ENCODE assay signal across 20 mouse cellular contexts in the genomic region with DNA sequence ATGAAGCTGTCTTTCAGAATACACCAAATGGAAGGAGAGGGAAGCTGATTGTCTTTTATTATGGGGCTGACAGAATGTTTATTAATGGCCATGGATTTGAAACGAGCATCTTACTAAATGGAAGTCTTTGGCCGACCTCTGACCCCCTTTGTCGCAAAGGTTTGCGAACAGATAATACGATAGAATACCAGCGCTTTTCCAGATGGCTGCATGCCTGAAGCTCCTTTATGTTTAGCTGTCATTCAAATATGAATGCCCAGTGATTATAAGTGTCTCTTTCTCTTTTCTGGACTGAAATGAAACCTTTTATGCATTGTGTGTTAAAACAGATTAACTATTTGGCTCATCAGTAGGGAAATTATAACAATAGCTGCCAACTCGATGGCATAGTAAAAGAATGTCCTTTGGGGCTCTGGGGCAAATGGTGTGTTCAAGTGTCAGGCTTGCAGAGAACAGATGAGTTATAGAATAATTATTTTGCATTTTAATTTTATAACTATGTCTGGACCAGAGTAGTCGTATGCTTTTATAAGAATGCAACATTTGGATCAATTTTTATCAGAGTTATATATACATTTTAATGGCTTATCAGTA. TPM values are rescaled to one million over a fixed set of nuclear protein-coding genes. Genes with fewer than 3 reads are reported as not detected.
DNase-seq lines count a peak whose midpoint lies in the region; ATAC-seq lines count a peak whose summit lies in the region.
"Had no signal": no experiment of that assay in that cellular context is flagged by ENCODE, and none has a peak within 500 bp of the region (broad histone marks: within the 10 kb centered on the region; RNA-seq: fewer than 3 reads in every experiment).

No protein-coding gene starts in this region.

- 5% methylated on average over 8 of the region's 8 CpGs for WGBS in midbrain, embryonic 14.5 days
- WGBS in midbrain, embryonic 13.5 days: 11% methylated on average over 8 of the region's 8 CpGs
- WGBS in forebrain, embryonic 14.5 days: 16% methylated on average over 8 of the region's 8 CpGs
- WGBS in kidney, embryonic 15.5 days: 73% methylated on average over 8 of the region's 8 CpGs

- no peak for ATAC-seq in midbrain, embryonic 14.5 days (ENCODE audit: low FRiP score, low TSS enrichment)
- no peak for ATAC-seq in midbrain, embryonic 13.5 days
- 0 out of 2 replicates have a peak, but pooled peaks have one; percentile 18 for ATAC-seq in forebrain, embryonic 14.5 days
- ATAC-seq in erythroblast, adult 5-6 weeks (replicated peaks; ENCODE audit: low FRiP score, poor library complexity, severe bottlenecking): no peak
- ATAC-seq in kidney, embryonic 15.5 days (replicated peaks; ENCODE audit: low FRiP score): no peak
- ATAC-seq: inflammation-experienced regulatory T-cells, adult 6 months; Patski had no signal

- H3K9me3 ChIP-seq in midbrain, embryonic 14.5 days (ENCODE audit: control insufficient read depth, low read length): no peaks in the 10 kb centered on the region
- no peaks in the 10 kb centered on the region for H3K9me3 ChIP-seq in midbrain, embryonic 13.5 days
- no peaks in the 10 kb centered on the region for H3K9me3 ChIP-seq in forebrain, embryonic 14.5 days (replicated peaks; ENCODE audit: control insufficient read depth, low read length)
- H3K9me3 ChIP-seq in kidney, embryonic 15.5 days (replicated peaks): no peaks in the 10 kb centered on the region

- no peaks in the 10 kb centered on the region for H3K36me3 ChIP-seq in midbrain, embryonic 14.5 days (ENCODE audit: control insufficient read depth, insufficient read depth, low read length)
- no peaks in the 10 kb centered on the region for H3K36me3 ChIP-seq in midbrain, embryonic 13.5 days
- no peaks in the 10 kb centered on the region for H3K36me3 ChIP-seq in forebrain, embryonic 14.5 days (ENCODE audit: control insufficient read depth, insufficient read depth, low read length)
- H3K36me3 ChIP-seq in kidney, embryonic 15.5 days: no peaks in the 10 kb centered on the region

- no peak overlapping the region for H3K4me3 ChIP-seq in midbrain, embryonic 14.5 days (replicated peaks; ENCODE audit: low read depth, low read length)
- H3K4me3 ChIP-seq in midbrain, embryonic 13.5 days (replicated peaks): no peak overlapping the region
- no peak overlapping the region for H3K4me3 ChIP-seq in forebrain, embryonic 14.5 days (ENCODE audit: low read depth, low read length)
- no peak overlapping the region for H3K4me3 ChIP-seq in kidney, embryonic 15.5 days (replicated peaks)

- no peak overlapping the region for H3K4me2 ChIP-seq in midbrain, embryonic 14.5 days (ENCODE audit: low read length)
- H3K4me2 ChIP-seq in midbrain, embryonic 13.5 days (replicated peaks): no peak overlapping the region
- no peak overlapping the region for H3K4me2 ChIP-seq in forebrain, embryonic 14.5 days (ENCODE audit: low read length)
- H3K4me2 ChIP-seq in kidney, embryonic 15.5 days: no peak overlapping the region

- peaks cover 3% of the 10 kb centered on the region; the same call in 1 of the 2 replicates for H3K4me1 ChIP-seq in midbrain, embryonic 14.5 days (ENCODE audit: control insufficient read depth, insufficient read depth, low read length)
- H3K4me1 ChIP-seq in midbrain, embryonic 13.5 days (replicated peaks): peaks cover 9% of the 10 kb centered on the region
- 0 out of 2 replicates have a peak, but pooled peaks cover 4% of the 10 kb centered on the region for H3K4me1 ChIP-seq in forebrain, embryonic 14.5 days (ENCODE audit: control insufficient read depth, insufficient read depth, low read length)
- no peaks in the 10 kb centered on the region for H3K4me1 ChIP-seq in kidney, embryonic 15.5 days

- H3K27me3 ChIP-seq in midbrain, embryonic 14.5 days (ENCODE audit: control insufficient read depth, insufficient read depth, low read length): no peaks in the 10 kb centered on the region
- H3K27me3 ChIP-seq in midbrain, embryonic 13.5 days: 0 out of 2 replicates have a peak, but pooled peaks cover 5% of the 10 kb centered on the region
- H3K27me3 ChIP-seq in forebrain, embryonic 14.5 days (replicated peaks; ENCODE audit: control insufficient read depth, insufficient read depth, low read length): no peaks in the 10 kb centered on the region
- no peaks in the 10 kb centered on the region for H3K27me3 ChIP-seq in kidney, embryonic 15.5 days
- H3K27me3 ChIP-seq: Patski had no signal

- no peak overlapping the region for H3K27ac ChIP-seq in midbrain, embryonic 14.5 days (replicated peaks; ENCODE audit: low read depth, low read length)
- no peak overlapping the region for H3K27ac ChIP-seq in midbrain, embryonic 13.5 days
- no peak overlapping the region for H3K27ac ChIP-seq in forebrain, embryonic 14.5 days (ENCODE audit: low read depth, low read length)
- no peak overlapping the region for H3K27ac ChIP-seq in kidney, embryonic 15.5 days
- H3K27ac ChIP-seq: liver, embryonic 14.5 days had no signal

- no peak overlapping the region for H3K9ac ChIP-seq in midbrain, embryonic 14.5 days (replicated peaks; ENCODE audit: low read length)
- no peak overlapping the region for H3K9ac ChIP-seq in midbrain, embryonic 13.5 days (replicated peaks)
- H3K9ac ChIP-seq in forebrain, embryonic 14.5 days (ENCODE audit: low read length): no peak overlapping the region
- H3K9ac ChIP-seq in kidney, embryonic 15.5 days: no peak overlapping the region
- H3K9ac ChIP-seq: liver, embryonic 14.5 days had no signal

- peak; percentile 46 for DNase-seq in midbrain, embryonic 14.5 days
- peak; percentile 60 for DNase-seq in embryo, embryonic 9.5 days (ENCODE audit: extremely low spot score)
- peak; percentile 68 for DNase-seq in forebrain, embryonic 14.5 days (ENCODE audit: low spot score)
- DNase-seq in retina, postnatal 1 day: peak; percentile 92
- no peak for DNase-seq in thymus, postnatal 10 days (ENCODE audit: low spot score in 2 of 2)
- DNase-seq: adrenal gland, postnatal 10 days; cerebellum, adult 11 months; cerebellum, postnatal 10 days; gastrocnemius, postnatal 36 days; kidney, adult 8-10 months; kidney, postnatal 25 days; layer of hippocampus, adult 9-11 months; right cerebral cortex, postnatal 4 days; thymus, adult 2 months had no signal

RNA-seq across cellular contexts. Expression of a gene that starts 46.7 kb away (rescaled TPM):
- polyA plus RNA-seq in midbrain, embryonic 14.5 days (2014; fragmentation: Nextera tagmentation; extraction: Ambion mirVana): 5.7 and 7.8 TPM in 2 replicates
- polyA plus RNA-seq in midbrain, embryonic 13.5 days (2015; fragmentation: Nextera tagmentation; extraction: Ambion mirVana): 6.6 and 9.4 TPM in 2 replicates
- polyA plus RNA-seq in forebrain, embryonic 14.5 days (2014; fragmentation: Nextera tagmentation; extraction: Ambion mirVana): 4.3 and 5.9 TPM in 2 replicates
- total RNA-seq in erythroblast, adult 5-6 weeks (2015; ENCODE audit: low replicate concordance): 0.38 and 0.42 TPM in 2 replicates
- 0.14 TPM in 1 of 2 replicates, not detected in the other for total RNA-seq in erythroblast, adult 5-6 weeks (2017; ENCODE audit: low replicate concordance)
- polyA plus RNA-seq in kidney, embryonic 15.5 days (2015; fragmentation: Nextera tagmentation; extraction: Ambion mirVana): 20.0 and 20.4 TPM in 2 replicates

Comparison
In these comparisons a context has a peak if more than half of its experiments do, and no peak if none do; other contexts are left out.
1. DNase-seq: peak in midbrain, embryonic 14.5 days (single experiment), embryo, embryonic 9.5 days (single experiment), forebrain, embryonic 14.5 days (single experiment) and retina, postnatal 1 day (single experiment); none in thymus, postnatal 10 days (0 of 2).